Mouse (Mus musculus): Measurements from ENCODE around the gene Cntn3. TPM values are rescaled to one million over a fixed set of nuclear protein-coding genes. Genes with fewer than 3 reads are reported as not detected.
A peak's percentile ranks its signal among the peaks of the same experiment; 100 is the strongest.

Gene Cntn3
- polyA plus RNA-seq, 1 experiment from 2014 or later, result 1.0 TPM

DNA sequence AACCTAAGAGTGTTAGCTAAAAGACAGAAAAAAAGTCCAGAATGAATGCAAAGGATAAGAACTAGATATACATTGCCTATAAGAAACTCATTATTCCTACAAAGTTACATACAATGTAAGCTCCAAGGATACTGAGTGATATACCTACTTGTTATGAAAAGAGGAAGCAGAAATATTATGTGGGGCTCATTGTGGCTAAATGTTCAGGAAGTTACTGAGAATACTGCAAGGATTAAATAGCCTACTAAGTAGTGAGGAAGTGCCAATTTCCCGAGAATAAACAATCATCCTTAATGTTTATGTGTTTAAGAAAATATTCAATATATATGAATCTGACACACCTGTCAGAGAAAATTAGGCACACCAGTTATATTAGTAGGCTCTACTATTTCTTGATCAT is 341.9 kb downstream of the Cntn3 start:
- H3K27ac ChIP-seq (ENCODE audit: low read depth, low read length), result no peak overlapping the region
- ATAC-seq (ENCODE audit: insufficient read depth, low FRiP score, low TSS enrichment) (no peak), DNase-seq (ENCODE audit: low spot score) (no peak)
- H3K4me3 ChIP-seq (ENCODE audit: low read depth, low read length), result no peak overlapping the region
- no peaks in the 10 kb centered on the region for H3K36me3 ChIP-seq (ENCODE audit: control insufficient read depth, insufficient read depth, low read length)
- no peaks in the 10 kb centered on the region for H3K9me3 ChIP-seq (ENCODE audit: control insufficient read depth, low read length)
- no peaks in the 10 kb centered on the region for H3K4me1 ChIP-seq (ENCODE audit: control insufficient read depth, insufficient read depth, low read length)
- H3K4me2 ChIP-seq (ENCODE audit: low read depth), result no peak overlapping the region
- 88% methylated on average over 1 of the region's 1 CpGs for WGBS
- no peak overlapping the region for H3K9ac ChIP-seq (ENCODE audit: low read length)
- H3K27me3 ChIP-seq (ENCODE audit: control insufficient read depth, insufficient read depth, low read length), result no peaks in the 10 kb centered on the region

- no peaks in the 10 kb centered on the region for H3K4me1 ChIP-seq (ENCODE audit: control insufficient read depth, insufficient read depth, low read length)
- ATAC-seq (ENCODE audit: insufficient read depth, low FRiP score, low TSS enrichment) (no peak), DNase-seq (ENCODE audit: low spot score) (no peak)
- H3K9me3 ChIP-seq (ENCODE audit: control insufficient read depth, low read length), result no peaks in the 10 kb centered on the region
- no peaks in the 10 kb centered on the region for H3K36me3 ChIP-seq (ENCODE audit: control insufficient read depth, insufficient read depth, low read length)
- whole genome bisulfite sequencing, result 41% methylated on average over 1 of the region's 1 CpGs
- H3K9ac ChIP-seq (ENCODE audit: low read length), result no peak overlapping the region
- H3K4me3 ChIP-seq (ENCODE audit: low read depth, low read length), result no peak overlapping the region
- H3K27ac ChIP-seq (ENCODE audit: low read depth, low read length), result no peak overlapping the region
- no peak overlapping the region for H3K4me2 ChIP-seq (ENCODE audit: low read depth)
- H3K27me3 ChIP-seq (ENCODE audit: control insufficient read depth, insufficient read depth, low read length), result no peaks in the 10 kb centered on the region
Measured at GRCm38 (mm10) chr6:102186316-102186715, 386.6 kb downstream of the Cntn3 start.

DNA sequence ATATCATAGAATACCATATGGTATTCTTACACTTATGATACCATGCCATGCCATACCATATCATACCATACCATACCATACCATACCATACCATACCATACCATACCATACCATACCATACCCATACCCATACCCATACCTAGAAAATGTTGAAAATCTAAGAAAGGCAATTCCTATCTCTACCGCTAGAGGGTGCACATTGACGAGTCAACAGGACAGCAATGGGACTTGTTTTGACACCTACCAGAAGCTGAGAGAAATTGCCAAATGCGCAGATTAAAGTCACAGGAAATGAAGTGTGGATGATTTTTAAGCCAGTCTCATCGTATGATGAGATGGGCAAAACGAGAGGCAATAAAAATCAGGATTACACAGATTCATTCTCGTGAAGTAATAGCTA is 402.0 kb downstream of the Cntn3 start:
- peak; percentile 38; the same call in 1 of the 2 replicates for ATAC-seq (ENCODE audit: insufficient read depth, low FRiP score, low TSS enrichment)
- H3K9ac ChIP-seq (ENCODE audit: low read length), result no peak overlapping the region
- H3K4me2 ChIP-seq (ENCODE audit: low read depth), result no peak overlapping the region
- no peak for DNase-seq (ENCODE audit: low spot score)
- H3K27me3 ChIP-seq (ENCODE audit: control insufficient read depth, insufficient read depth, low read length), result no peaks in the 10 kb centered on the region
- WGBS, result 46% methylated on average over 6 of the region's 6 CpGs
- H3K36me3 ChIP-seq (ENCODE audit: control insufficient read depth, insufficient read depth, low read length), result no peaks in the 10 kb centered on the region
- H3K4me3 ChIP-seq (ENCODE audit: low read depth, low read length), result no peak overlapping the region
- H3K9me3 ChIP-seq (ENCODE audit: control insufficient read depth, low read length), result no peaks in the 10 kb centered on the region
- H3K27ac ChIP-seq (ENCODE audit: low read depth, low read length), result no peak overlapping the region
- H3K4me1 ChIP-seq (ENCODE audit: control insufficient read depth, insufficient read depth, low read length), result no peaks in the 10 kb centered on the region

DNA sequence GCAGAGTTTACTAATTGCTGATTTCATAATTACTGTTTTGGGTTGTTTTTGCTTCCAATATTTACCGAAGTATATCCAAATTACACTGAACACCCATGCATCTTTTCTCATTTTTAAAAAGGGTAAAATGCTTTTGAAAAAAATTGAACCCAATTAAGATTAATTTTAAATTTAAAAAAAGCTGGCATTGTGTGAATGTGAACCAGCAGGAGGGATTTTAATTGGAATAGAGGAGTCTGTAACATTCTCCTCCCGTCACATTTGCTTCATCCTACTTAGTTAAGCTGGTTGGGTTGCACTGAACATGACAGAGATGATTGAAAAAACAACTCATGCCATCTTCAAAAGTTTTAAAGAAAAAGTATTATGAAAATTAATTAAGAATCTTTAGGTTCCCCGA is 411.7 kb downstream of the Cntn3 start:
- no peak overlapping the region for H3K4me2 ChIP-seq (ENCODE audit: low read depth)
- no peaks in the 10 kb centered on the region for H3K36me3 ChIP-seq (ENCODE audit: control insufficient read depth, insufficient read depth, low read length)
- H3K4me1 ChIP-seq (ENCODE audit: control insufficient read depth, insufficient read depth, low read length), result no peaks in the 10 kb centered on the region
- no peak overlapping the region for H3K9ac ChIP-seq (ENCODE audit: low read length)
- H3K9me3 ChIP-seq (ENCODE audit: control insufficient read depth, low read length), result no peaks in the 10 kb centered on the region
- no peaks in the 10 kb centered on the region for H3K27me3 ChIP-seq (ENCODE audit: control insufficient read depth, insufficient read depth, low read length)
- no peak for ATAC-seq (ENCODE audit: insufficient read depth, low FRiP score, low TSS enrichment)
- DNase-seq (ENCODE audit: low spot score), result no peak
- 89% methylated on average over 3 of the region's 3 CpGs for WGBS
- no peak overlapping the region for H3K27ac ChIP-seq (ENCODE audit: low read depth, low read length)
- no peak overlapping the region for H3K4me3 ChIP-seq (ENCODE audit: low read depth, low read length)

- Histone ChIP-seq H3K27me3 (ENCODE audit: control insufficient read depth, insufficient read depth, low read length) (no peaks in the 10 kb centered on the region), H3K4me3 (ENCODE audit: low read depth, low read length) (no peak overlapping the region), H3K9me3 (ENCODE audit: control insufficient read depth, low read length) (no peaks in the 10 kb centered on the region), H3K27ac (ENCODE audit: low read depth, low read length) (no peak overlapping the region), H3K9ac (ENCODE audit: low read length) (no peak overlapping the region), H3K36me3 (ENCODE audit: control insufficient read depth, insufficient read depth, low read length) (no peaks in the 10 kb centered on the region), H3K4me2 (ENCODE audit: low read depth) (no peak overlapping the region), H3K4me1 (ENCODE audit: control insufficient read depth, insufficient read depth, low read length) (no peaks in the 10 kb centered on the region)
- DNase-seq (ENCODE audit: low spot score) (no peak), ATAC-seq (ENCODE audit: insufficient read depth, low FRiP score, low TSS enrichment) (no peak)
- 91% methylated on average over 4 of the region's 4 CpGs for WGBS
Measured at GRCm38 (mm10) chr6:102121676-102122075, 451.2 kb downstream of the Cntn3 start.

DNA sequence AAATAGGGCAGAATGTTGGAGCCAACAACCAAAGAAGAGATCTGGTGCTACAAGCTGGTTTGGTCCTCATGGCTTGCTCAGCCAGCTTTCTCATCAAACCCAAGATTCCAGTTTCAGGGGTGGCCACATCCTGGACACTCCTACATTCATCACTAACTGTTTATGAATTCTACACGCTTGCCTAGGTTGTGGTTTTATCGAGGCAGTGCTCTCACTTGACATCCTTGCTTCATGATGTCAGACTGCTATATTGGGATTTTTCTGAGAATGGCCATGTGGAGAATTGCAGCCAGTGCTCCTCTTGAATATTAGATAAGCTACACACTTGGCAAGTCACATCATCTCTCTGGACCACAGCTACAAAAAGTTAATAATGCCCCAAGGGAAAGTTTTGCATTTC is 452.9 kb downstream of the Cntn3 start:
- Histone ChIP-seq H3K4me1 (ENCODE audit: control insufficient read depth, insufficient read depth, low read length) (no peaks in the 10 kb centered on the region), H3K4me3 (ENCODE audit: low read depth, low read length) (no peak overlapping the region), H3K27me3 (ENCODE audit: control insufficient read depth, insufficient read depth, low read length) (no peaks in the 10 kb centered on the region), H3K36me3 (ENCODE audit: control insufficient read depth, insufficient read depth, low read length) (no peaks in the 10 kb centered on the region), H3K9me3 (ENCODE audit: control insufficient read depth, low read length) (no peaks in the 10 kb centered on the region), H3K9ac (ENCODE audit: low read length) (no peak overlapping the region), H3K4me2 (ENCODE audit: low read depth) (no peak overlapping the region), H3K27ac (ENCODE audit: low read depth, low read length) (no peak overlapping the region)
- WGBS, result 90% methylated on average over 2 of the region's 2 CpGs
- DNase-seq (ENCODE audit: low spot score) (no peak), ATAC-seq (ENCODE audit: insufficient read depth, low FRiP score, low TSS enrichment) (no peak)

DNA sequence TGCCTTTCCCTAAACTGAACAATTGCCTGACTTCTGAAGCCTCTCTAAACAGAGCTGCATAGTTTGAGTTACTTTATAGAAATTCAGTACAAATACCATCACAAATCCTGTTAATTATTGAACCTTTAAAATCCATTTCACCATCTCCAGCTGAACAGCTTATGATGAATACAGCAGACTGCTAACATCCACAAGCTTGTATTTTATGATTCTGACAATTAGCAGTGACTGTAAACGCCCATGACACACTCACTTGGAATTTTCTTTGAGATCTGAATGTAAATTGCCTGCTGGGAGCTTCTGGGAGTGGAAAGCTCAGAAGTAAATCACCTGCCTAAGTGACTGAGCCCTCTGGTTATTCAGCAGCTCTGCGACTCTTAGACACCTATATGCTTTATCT is 459.3 kb downstream of the Cntn3 start:
- ATAC-seq (ENCODE audit: insufficient read depth, low FRiP score, low TSS enrichment) (no peak), DNase-seq (ENCODE audit: low spot score) (no peak)
- Histone ChIP-seq H3K9ac (ENCODE audit: low read length) (no peak overlapping the region), H3K36me3 (ENCODE audit: control insufficient read depth, insufficient read depth, low read length) (no peaks in the 10 kb centered on the region), H3K4me1 (ENCODE audit: control insufficient read depth, insufficient read depth, low read length) (no peaks in the 10 kb centered on the region), H3K27me3 (ENCODE audit: control insufficient read depth, insufficient read depth, low read length) (no peaks in the 10 kb centered on the region), H3K9me3 (ENCODE audit: control insufficient read depth, low read length) (no peaks in the 10 kb centered on the region), H3K27ac (ENCODE audit: low read depth, low read length) (no peak overlapping the region), H3K4me2 (ENCODE audit: low read depth) (no peak overlapping the region), H3K4me3 (ENCODE audit: low read depth, low read length) (no peak overlapping the region)
- 57% methylated on average over 2 of the region's 2 CpGs for WGBS

All from neural tube, embryonic 11.5 days (tissue).